Mouse (Mus musculus) heart, embryonic 13.5 days (tissue): Measurements from ENCODE around the gene Gm20481. TPM values are rescaled to one million over a fixed set of nuclear protein-coding genes. Genes with fewer than 3 reads are reported as not detected.
"Not testable (repeated sequence)": the region's sequence is repeated elsewhere in the genome, so short reads cannot be mapped to it uniquely, and the experiment has no call there.

Experiments
- ATAC-seq: fragments of 200-750 bp; cut with Nextera tagmentation; 2 replicates; pipeline ENCODE4 v1.8.0; 2017; ENCODE audit warnings: moderate TSS enrichment; ENCODE audit not compliant: insufficient number of reproducible peaks, low FRiP score, low TSS enrichment; ENCODE audit errors: extremely low read depth
- H3K27ac ChIP-seq: fragments of 300-500 bp; sonication (generic); replicated peaks from 2 replicates; pipeline ENCODE4 v1.5.1; 2015; ENCODE audit warnings: moderate library complexity, mild to moderate bottlenecking, inconsistent platforms
- H3K27me3 ChIP-seq: fragments of 300-500 bp; sonication (generic); replicated peaks from 2 replicates; pipeline ENCODE4 v1.6.1; 2015; ENCODE audit warnings: mild to moderate bottlenecking, inconsistent platforms
- H3K36me3 ChIP-seq: fragments of 300-500 bp; sonication (generic); 2 replicates; pipeline ENCODE4 v1.6.1; 2015; ENCODE audit warnings: mild to moderate bottlenecking, inconsistent platforms
- H3K4me1 ChIP-seq: fragments of 300-500 bp; sonication (generic); 2 replicates; pipeline ENCODE4 v1.6.1; 2015; ENCODE audit warnings: inconsistent platforms
- H3K4me2 ChIP-seq: fragments of 300-500 bp; sonication (generic); 2 replicates; pipeline ENCODE4 v1.6.1; 2015; ENCODE audit warnings: inconsistent platforms, mild to moderate bottlenecking, moderate library complexity
- H3K4me3 ChIP-seq: fragments of 300-500 bp; sonication (generic); 2 replicates; pipeline ENCODE4 v1.5.1; 2015; ENCODE audit warnings: moderate library complexity, mild to moderate bottlenecking, inconsistent platforms
- H3K9ac ChIP-seq: fragments of 300-500 bp; sonication (generic); 2 replicates; pipeline ENCODE4 v1.6.1; 2015; ENCODE audit warnings: inconsistent platforms, mild to moderate bottlenecking, moderate library complexity
- H3K9me3 ChIP-seq: fragments of 300-500 bp; sonication (generic); 2 replicates; pipeline ENCODE4 v1.6.1; 2016; ENCODE audit warnings: inconsistent platforms
- WGBS: fragments of 180-500 bp; shearing (Covaris S2); methylation state at CpG from one replicate; pipeline ENCODE4 v1.1.7; 2015; ENCODE audit warnings: mixed read lengths; 5-methylcytosine and 5-hydroxymethylcytosine counted together
- polyA plus RNA-seq: library from polyadenylated mRNA; unstranded; fragments of >200 nt; fragmentation: Nextera tagmentation; extraction: Ambion mirVana; gene quantifications from 2 replicates; pipeline ENCODE4 v1.2.1, GENCODE M21; 2015

Gene Gm20481
- polyA plus RNA-seq, 1 experiment from 2014 or later = not detected

DNA sequence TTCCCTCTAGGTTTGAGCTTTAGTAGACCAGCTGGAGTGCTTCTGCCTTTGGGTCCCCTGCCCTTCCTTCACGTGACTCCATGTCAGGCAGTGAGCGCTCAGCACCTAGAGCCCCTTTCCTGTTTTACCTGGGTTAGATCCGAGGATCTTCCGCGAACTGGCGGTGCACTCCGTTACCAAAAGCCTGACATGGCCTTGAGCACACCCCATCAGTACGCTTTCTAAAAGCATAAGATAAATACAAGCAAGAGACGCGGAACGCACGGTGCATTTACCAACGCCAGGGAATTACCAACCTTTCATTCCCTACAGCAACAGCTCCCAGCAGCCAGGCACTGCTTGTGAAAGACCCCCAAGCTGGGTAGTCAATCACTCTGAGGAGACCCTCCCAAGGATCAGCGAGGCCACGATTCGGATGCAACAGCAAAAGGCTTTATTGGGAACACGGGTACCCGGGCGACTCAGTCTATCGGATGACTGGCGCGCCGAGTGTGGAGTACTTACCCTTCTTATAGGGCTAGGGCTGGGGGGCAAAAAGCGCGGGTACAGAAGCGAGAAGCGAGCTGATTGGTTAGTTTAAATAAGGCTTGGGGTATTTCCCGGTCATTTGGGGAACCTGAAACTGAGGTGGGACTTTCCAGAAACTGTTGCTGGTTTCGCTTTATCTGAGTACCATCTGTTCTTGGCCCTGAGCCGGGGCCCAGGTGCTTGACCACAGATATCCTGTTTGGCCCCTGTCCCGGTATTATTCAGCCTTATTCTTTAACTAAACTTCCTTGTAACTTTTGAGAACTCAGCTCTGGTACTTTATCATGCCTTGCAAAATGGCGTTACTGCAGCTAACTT is 30.4 kb downstream of the Gm20481 start:
- H3K9me3 ChIP-seq, H3K27me3 ChIP-seq, ATAC-seq: not testable (repeated sequence)
- peaks cover 64% of the 10 kb centered on the region for H3K4me1 ChIP-seq
- peaks cover 41% of the 10 kb centered on the region for H3K36me3 ChIP-seq
- H3K4me2 ChIP-seq = peak overlapping the region; percentile 100
- WGBS = 18% methylated on average over 30 of the region's 32 CpGs
- H3K4me3 ChIP-seq = peak overlapping the region; percentile 93
- peak overlapping the region; percentile 99 for H3K9ac ChIP-seq
- H3K27ac ChIP-seq = peak overlapping the region; percentile 96

- under 1% methylated on average over 83 of the region's 83 CpGs for WGBS
These were observed 31.2 kb downstream of the Gm20481 start, which contains the start of gene Vars for GRCm38 (mm10) chr17:35000717-35001451. TSS of gene Vars (plus strand) at chr17:35000987.

GRCm38 (mm10) chr17:35001452-35002152 is 31.9 kb downstream of the Gm20481 start:
- H3K4me2 ChIP-seq = peak overlapping the region; percentile 100
- WGBS = under 1% methylated on average over 35 of the region's 35 CpGs

More at GRCm38 (mm10) chr17:35000717-35001451, 31.2 kb downstream of the Gm20481 start, which contains the start of gene Vars:
- H3K4me3 ChIP-seq = peak within 1 kb of the TSS; percentile 93
- peaks cover 49% of the 10 kb centered on the region for H3K36me3 ChIP-seq
- no peaks in the 10 kb centered on the region for H3K27me3 ChIP-seq
- peak; percentile 85 for ATAC-seq
- H3K27ac ChIP-seq = peak within 1 kb of the TSS; percentile 96
- no peaks in the 10 kb centered on the region for H3K9me3 ChIP-seq
- peak within 1 kb of the TSS; percentile 99 for H3K9ac ChIP-seq
- peak within 1 kb of the TSS; percentile 100 for H3K4me2 ChIP-seq
- peaks cover 64% of the 10 kb centered on the region for H3K4me1 ChIP-seq

DNA sequence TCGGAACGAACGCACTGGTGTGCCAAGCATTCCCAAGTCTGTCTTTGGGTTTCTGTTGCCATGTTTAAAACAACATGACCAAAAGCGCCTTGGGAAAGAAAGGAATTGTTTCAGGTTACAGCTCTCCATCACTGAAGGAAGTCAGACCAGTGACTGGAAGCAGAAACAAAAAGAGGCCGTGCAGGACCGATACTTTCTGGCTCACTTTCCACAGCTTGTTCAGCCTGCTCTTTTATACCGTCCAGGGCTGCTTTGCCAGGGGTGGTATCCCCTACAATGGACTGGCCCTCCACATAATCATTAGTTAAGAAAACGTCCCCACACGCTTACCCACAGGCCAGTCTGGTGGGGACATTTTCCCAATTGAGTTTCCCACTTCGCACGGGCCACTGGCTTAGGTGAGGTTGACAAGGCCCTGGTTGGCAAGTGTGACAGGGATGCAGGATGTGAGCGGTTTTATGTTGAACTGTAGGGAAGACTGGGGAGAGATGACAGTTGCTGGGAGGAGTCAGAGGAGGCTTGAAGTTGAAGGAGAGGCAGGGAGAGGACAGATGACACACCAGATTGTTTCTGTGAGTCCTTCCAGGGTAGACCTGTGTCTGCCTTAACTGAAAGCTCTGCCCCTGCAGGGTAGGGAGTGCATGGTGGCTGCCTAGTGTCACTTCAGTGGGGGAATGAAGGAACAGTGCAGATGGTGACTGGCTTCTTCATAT is 32.6 kb downstream of the Gm20481 start:
- WGBS = 9% methylated on average over 12 of the region's 12 CpGs
- Histone ChIP-seq H3K27me3 (no peaks in the 10 kb centered on the region), H3K9ac (peak overlapping the region; percentile 99), H3K9me3 (no peaks in the 10 kb centered on the region), H3K4me1 (peaks cover 54% of the 10 kb centered on the region), H3K4me3 (peak overlapping the region; percentile 93), H3K36me3 (peaks cover 58% of the 10 kb centered on the region), H3K27ac (peak overlapping the region; percentile 96), H3K4me2 (peak overlapping the region; percentile 100)
- no peak for ATAC-seq

More at GRCm38 (mm10) chr17:35001452-35002152, 31.9 kb downstream of the Gm20481 start:
- H3K4me1 ChIP-seq = peaks cover 61% of the 10 kb centered on the region
- H3K27ac ChIP-seq = peak overlapping the region; percentile 96
- peak overlapping the region; percentile 93 for H3K4me3 ChIP-seq
- H3K27me3 ChIP-seq = no peaks in the 10 kb centered on the region
- H3K9me3 ChIP-seq = no peaks in the 10 kb centered on the region
- peak; percentile 2; the same call in 1 of the 2 replicates for ATAC-seq
- peak overlapping the region; percentile 99 for H3K9ac ChIP-seq
- H3K36me3 ChIP-seq = peaks cover 55% of the 10 kb centered on the region

GRCm38 (mm10) chr17:35003022-35003838 is 33.5 kb downstream of the Gm20481 start:
- 61% methylated on average over 9 of the region's 9 CpGs for WGBS

DNA sequence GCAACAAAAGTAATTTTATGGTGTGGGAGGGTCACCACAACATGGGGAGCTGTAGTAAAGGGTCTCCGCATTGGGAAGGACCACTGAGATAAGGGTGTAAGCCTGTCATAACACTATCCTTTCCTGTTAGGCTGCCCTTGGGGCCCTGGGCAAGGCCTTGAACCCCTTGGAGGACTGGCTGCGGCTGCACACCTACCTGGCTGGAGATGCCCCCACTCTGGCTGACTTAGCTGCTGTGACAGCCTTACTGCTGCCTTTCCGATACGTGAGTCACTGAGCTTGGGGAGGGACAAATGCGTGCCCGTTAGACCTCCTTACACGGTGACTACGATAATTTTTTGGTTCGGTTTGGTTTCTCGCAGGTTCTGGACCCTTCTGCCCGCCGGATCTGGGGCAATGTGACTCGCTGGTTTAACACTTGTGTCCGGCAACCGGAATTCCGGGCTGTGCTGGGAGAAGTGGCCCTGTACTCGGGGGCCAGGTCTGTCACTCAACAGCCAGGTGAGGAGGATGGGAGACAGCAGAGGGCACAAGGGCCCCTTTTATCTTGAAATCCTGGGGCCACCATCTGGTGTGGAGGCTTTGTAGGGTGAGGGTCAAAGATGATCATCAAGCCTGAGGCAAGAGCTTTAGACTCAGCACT is 34.5 kb downstream of the Gm20481 start:
- Histone ChIP-seq H3K9ac (peak overlapping the region; percentile 40), H3K9me3 (no peaks in the 10 kb centered on the region), H3K36me3 (peaks cover 58% of the 10 kb centered on the region), H3K27me3 (no peaks in the 10 kb centered on the region), H3K4me2 (no peak overlapping the region), H3K4me3 (no peak overlapping the region), H3K4me1 (peaks cover 35% of the 10 kb centered on the region), H3K27ac (no peak overlapping the region)
- WGBS = 89% methylated on average over 17 of the region's 17 CpGs
- ATAC-seq = no peak

More at GRCm38 (mm10) chr17:35003022-35003838, 33.5 kb downstream of the Gm20481 start:
- no peaks in the 10 kb centered on the region for H3K9me3 ChIP-seq
- peaks cover 45% of the 10 kb centered on the region for H3K4me1 ChIP-seq
- ATAC-seq = no peak
- peak overlapping the region; percentile 100 for H3K4me2 ChIP-seq
- H3K4me3 ChIP-seq = peak overlapping the region; percentile 93
- peak overlapping the region; percentile 99 for H3K9ac ChIP-seq
- peaks cover 58% of the 10 kb centered on the region for H3K36me3 ChIP-seq
- H3K27me3 ChIP-seq = no peaks in the 10 kb centered on the region
- no peak overlapping the region for H3K27ac ChIP-seq

DNA sequence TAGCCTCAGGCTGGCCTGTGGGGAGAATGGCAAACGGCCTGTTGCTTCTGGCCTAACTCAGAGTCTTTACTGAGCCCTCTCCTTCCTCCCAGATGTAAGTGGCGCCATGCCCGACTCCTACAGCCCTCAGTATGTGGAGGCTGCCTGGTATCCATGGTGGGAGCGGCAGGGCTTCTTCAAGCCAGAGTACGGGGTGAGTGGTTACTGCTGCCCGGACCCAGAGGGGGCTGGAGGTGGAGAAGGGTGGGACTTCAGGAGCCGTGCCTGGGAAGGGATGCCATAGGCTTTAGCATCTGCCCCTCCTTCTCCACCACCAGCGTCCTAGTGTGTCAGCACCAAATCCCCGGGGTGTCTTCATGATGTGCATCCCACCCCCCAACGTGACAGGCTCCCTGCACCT is 35.4 kb downstream of the Gm20481 start:
- no peak overlapping the region for H3K27ac ChIP-seq
- H3K4me2 ChIP-seq = no peak overlapping the region
- H3K27me3 ChIP-seq = no peaks in the 10 kb centered on the region
- WGBS = 93% methylated on average over 10 of the region's 10 CpGs
- H3K36me3 ChIP-seq = peaks cover 67% of the 10 kb centered on the region
- no peak overlapping the region for H3K9ac ChIP-seq
- H3K4me3 ChIP-seq = no peak overlapping the region
- peaks cover 26% of the 10 kb centered on the region for H3K4me1 ChIP-seq
- no peaks in the 10 kb centered on the region for H3K9me3 ChIP-seq
- ATAC-seq = no peak

GRCm38 (mm10) chr17:35005902-35006301 is 36.2 kb downstream of the Gm20481 start:
- Histone ChIP-seq H3K36me3 (peaks cover 74% of the 10 kb centered on the region), H3K4me1 (peaks cover 25% of the 10 kb centered on the region)
- not testable (repeated sequence) for H3K9me3 ChIP-seq, H3K4me2 ChIP-seq, H3K27ac ChIP-seq, ATAC-seq, H3K9ac ChIP-seq, H3K4me3 ChIP-seq, H3K27me3 ChIP-seq
- WGBS = 89% methylated on average over 4 of the region's 5 CpGs

- no peak overlapping the region for H3K9ac ChIP-seq
- no peak overlapping the region for H3K27ac ChIP-seq
- ATAC-seq = no peak
- peaks cover 14% of the 10 kb centered on the region for H3K4me1 ChIP-seq
- no peak overlapping the region for H3K4me3 ChIP-seq
- H3K9me3 ChIP-seq = no peaks in the 10 kb centered on the region
- 94% methylated on average over 7 of the region's 7 CpGs for WGBS
- H3K36me3 ChIP-seq = peaks cover 90% of the 10 kb centered on the region
- no peak overlapping the region for H3K4me2 ChIP-seq
- no peaks in the 10 kb centered on the region for H3K27me3 ChIP-seq
These were observed 37.8 kb downstream of the Gm20481 start for GRCm38 (mm10) chr17:35007387-35007991.
